Comparison of ENCODE assay signal across 8 mouse cellular contexts in genomic region chrX:20658891-20659406, GRCm38 (mm10). TPM values are rescaled to one million over a fixed set of nuclear protein-coding genes. Genes with fewer than 3 reads are reported as not detected.
DNase-seq lines count a peak whose midpoint lies in the region; ATAC-seq and TF ChIP-seq lines count a peak whose summit lies in the region.

No protein-coding gene starts in this region.

- no peak for DNase-seq in gastrocnemius, adult 2 months
- DNase-seq in gastrocnemius, postnatal 14 days, result no peak
- peak; percentile 54 for DNase-seq in R1 (ENCODE audit: low read depth, low spot score)
- DNase-seq in forebrain, postnatal 0 days, result no peak
- DNase-seq in right cerebral cortex, postnatal 14 days, result no peak
- no peak for DNase-seq in urinary bladder, postnatal 25 days (ENCODE audit: low spot score)

- peak overlapping the region; percentile 71 for H3K4me2 ChIP-seq in forebrain, postnatal 0 days (ENCODE audit: low read depth)
- H3K4me2 ChIP-seq in kidney, embryonic 16.5 days (replicated peaks; ENCODE audit: low read depth, low read length), result peak overlapping the region; percentile 78
- H3K4me2 ChIP-seq in midbrain, embryonic 12.5 days (replicated peaks), result peak overlapping the region; percentile 61

- peak overlapping the region; percentile 85 for H3K27ac ChIP-seq in gastrocnemius, adult 2 months
- no peak overlapping the region for H3K27ac ChIP-seq in forebrain, postnatal 0 days (ENCODE audit: low read depth, low read length)
- peak overlapping the region; percentile 62; the same call in 1 of the 2 replicates for H3K27ac ChIP-seq in kidney, embryonic 16.5 days (ENCODE audit: low read length)
- H3K27ac ChIP-seq in midbrain, embryonic 12.5 days (replicated peaks), result no peak overlapping the region

- H3K9me3 ChIP-seq in forebrain, postnatal 0 days (ENCODE audit: low read length), result no peaks in the 10 kb centered on the region
- H3K9me3 ChIP-seq in kidney, embryonic 16.5 days (ENCODE audit: low read length), result no peaks in the 10 kb centered on the region
- H3K9me3 ChIP-seq in midbrain, embryonic 12.5 days, result no peaks in the 10 kb centered on the region

- H3K4me1 ChIP-seq in forebrain, postnatal 0 days (ENCODE audit: insufficient read depth), result no peaks in the 10 kb centered on the region
- H3K4me1 ChIP-seq in kidney, embryonic 16.5 days (ENCODE audit: insufficient read depth, low read length), result 0 out of 2 replicates have a peak, but pooled peaks cover under 1% of the 10 kb centered on the region
- 0 out of 2 replicates have a peak, but pooled peaks cover 4% of the 10 kb centered on the region for H3K4me1 ChIP-seq in midbrain, embryonic 12.5 days

- no peak for ATAC-seq in forebrain, postnatal 0 days
- ATAC-seq in kidney, embryonic 16.5 days (ENCODE audit: low FRiP score, low TSS enrichment), result peak; percentile 37; the same call in 1 of the 2 replicates
- ATAC-seq in midbrain, embryonic 12.5 days (ENCODE audit: low FRiP score, low read depth), result no peak

- intact Hi-C loops in gastrocnemius, adult 2 months (cut with DNase I), result no loop called here
- intact Hi-C loops in gastrocnemius, postnatal 14 days (cut with DNase I; ENCODE audit: low total_unique reads), result no loop called here

- 27% methylated on average over 24 of the region's 24 CpGs for WGBS in forebrain, postnatal 0 days
- WGBS in kidney, embryonic 16.5 days, result 24% methylated on average over 24 of the region's 24 CpGs
- 22% methylated on average over 24 of the region's 24 CpGs for WGBS in midbrain, embryonic 12.5 days

- no peaks in the 10 kb centered on the region for H3K36me3 ChIP-seq in forebrain, postnatal 0 days (ENCODE audit: insufficient read depth)
- no peaks in the 10 kb centered on the region for H3K36me3 ChIP-seq in kidney, embryonic 16.5 days (ENCODE audit: insufficient read depth, low read length)
- no peaks in the 10 kb centered on the region for H3K36me3 ChIP-seq in midbrain, embryonic 12.5 days

- no peak for TF ChIP-seq CTCF in gastrocnemius, adult 2 months (IDR thresholded peaks at IDR 0.05)
- no peak for TF ChIP-seq CTCF in forebrain, postnatal 0 days (IDR thresholded peaks at IDR 0.05; ENCODE audit: low read depth)

- no peaks in the 10 kb centered on the region for H3K27me3 ChIP-seq in forebrain, postnatal 0 days (ENCODE audit: insufficient read depth, low read length)
- H3K27me3 ChIP-seq in kidney, embryonic 16.5 days (ENCODE audit: insufficient read depth, low read length), result no peaks in the 10 kb centered on the region
- H3K27me3 ChIP-seq in midbrain, embryonic 12.5 days, result no peaks in the 10 kb centered on the region

- no peak overlapping the region for H3K9ac ChIP-seq in forebrain, postnatal 0 days
- H3K9ac ChIP-seq in kidney, embryonic 16.5 days (replicated peaks; ENCODE audit: low read length), result peak overlapping the region; percentile 65
- H3K9ac ChIP-seq in midbrain, embryonic 12.5 days (replicated peaks), result peak overlapping the region; percentile 37; the same call in 1 of the 2 replicates

- peak overlapping the region; percentile 73 for H3K4me3 ChIP-seq in gastrocnemius, adult 2 months
- H3K4me3 ChIP-seq in forebrain, postnatal 0 days (ENCODE audit: low read depth, low read length), result peak overlapping the region; percentile 42
- H3K4me3 ChIP-seq in kidney, embryonic 16.5 days (ENCODE audit: low read length), result peak overlapping the region; percentile 58
- peak overlapping the region; percentile 46 for H3K4me3 ChIP-seq in midbrain, embryonic 12.5 days

RNA-seq across cellular contexts. Expression of gene Uba1, which starts 0.8 kb away (rescaled TPM):
- total RNA-seq in gastrocnemius, adult 2 months (2021), result 100 to 1,000 TPM; 135 to 149 TPM
- 100 to 1,000 TPM; 154 to 161 TPM for total RNA-seq in gastrocnemius, postnatal 14 days (2021)
- total RNA-seq in forebrain, postnatal 0 days (2014; rRNA removed), result 489 and 559 TPM in 2 replicates
- polyA plus RNA-seq in forebrain, postnatal 0 days (2015; fragmentation: Nextera tagmentation; extraction: Ambion mirVana), result 278 and 300 TPM in 2 replicates
- polyA plus RNA-seq in kidney, embryonic 16.5 days (2015; fragmentation: Nextera tagmentation; extraction: Ambion mirVana), result 231 and 236 TPM in 2 replicates
- polyA plus RNA-seq in midbrain, embryonic 12.5 days (2016; fragmentation: Nextera tagmentation; extraction: Ambion mirVana), result 372 and 374 TPM in 2 replicates

RNA-seq across cellular contexts. Expression of gene Cdk16, which starts 28.8 kb away (rescaled TPM):
- 100 to 1,000 TPM; 119 to 130 TPM for total RNA-seq in gastrocnemius, adult 2 months (2021)
- 100 to 1,000 TPM; 122 TPM for total RNA-seq in gastrocnemius, postnatal 14 days (2021)
- total RNA-seq in forebrain, postnatal 0 days (2014; rRNA removed), result 160 and 194 TPM in 2 replicates
- polyA plus RNA-seq in forebrain, postnatal 0 days (2015; fragmentation: Nextera tagmentation; extraction: Ambion mirVana), result 149 and 160 TPM in 2 replicates
- 101 and 110 TPM in 2 replicates for polyA plus RNA-seq in kidney, embryonic 16.5 days (2015; fragmentation: Nextera tagmentation; extraction: Ambion mirVana)
- 136 and 150 TPM in 2 replicates for polyA plus RNA-seq in midbrain, embryonic 12.5 days (2016; fragmentation: Nextera tagmentation; extraction: Ambion mirVana)

RNA-seq across cellular contexts. Expression of gene Ndufb11, which starts 41.5 kb away (rescaled TPM):
- 100 to 1,000 TPM; 399 to 541 TPM for total RNA-seq in gastrocnemius, adult 2 months (2021)
- 100 to 1,000 TPM; 322 to 386 TPM for total RNA-seq in gastrocnemius, postnatal 14 days (2021)
- 104 and 146 TPM in 2 replicates for total RNA-seq in forebrain, postnatal 0 days (2014; rRNA removed)
- 263 and 328 TPM in 2 replicates for polyA plus RNA-seq in forebrain, postnatal 0 days (2015; fragmentation: Nextera tagmentation; extraction: Ambion mirVana)
- polyA plus RNA-seq in kidney, embryonic 16.5 days (2015; fragmentation: Nextera tagmentation; extraction: Ambion mirVana), result 238 and 255 TPM in 2 replicates
- 193 and 195 TPM in 2 replicates for polyA plus RNA-seq in midbrain, embryonic 12.5 days (2016; fragmentation: Nextera tagmentation; extraction: Ambion mirVana)

RNA-seq across cellular contexts. Expression of gene Rbm10, which starts 41.6 kb away (rescaled TPM):
- 10 to 100 TPM in 1 of 2 experiments, 1 to 10 TPM in 1; 9.8 to 11.1 TPM for total RNA-seq in gastrocnemius, adult 2 months (2021)
- 10 to 100 TPM; 13.4 to 14.3 TPM for total RNA-seq in gastrocnemius, postnatal 14 days (2021)
- total RNA-seq in forebrain, postnatal 0 days (2014; rRNA removed), result 48.9 and 53.9 TPM in 2 replicates
- 30.6 and 32.3 TPM in 2 replicates for polyA plus RNA-seq in forebrain, postnatal 0 days (2015; fragmentation: Nextera tagmentation; extraction: Ambion mirVana)
- 80.9 and 82.4 TPM in 2 replicates for polyA plus RNA-seq in kidney, embryonic 16.5 days (2015; fragmentation: Nextera tagmentation; extraction: Ambion mirVana)
- 80.8 and 83.9 TPM in 2 replicates for polyA plus RNA-seq in midbrain, embryonic 12.5 days (2016; fragmentation: Nextera tagmentation; extraction: Ambion mirVana)

RNA-seq across cellular contexts. Expression of gene Usp11, which starts 44.8 kb away (rescaled TPM):
- total RNA-seq in gastrocnemius, adult 2 months (2021), result 1 to 10 TPM; 1.2 to 2.8 TPM
- total RNA-seq in gastrocnemius, postnatal 14 days (2021), result 1 to 10 TPM; 3.1 to 3.4 TPM
- total RNA-seq in forebrain, postnatal 0 days (2014; rRNA removed), result 73.7 and 101 TPM in 2 replicates
- polyA plus RNA-seq in forebrain, postnatal 0 days (2015; fragmentation: Nextera tagmentation; extraction: Ambion mirVana), result 47.6 and 63.8 TPM in 2 replicates
- 50.8 and 53.1 TPM in 2 replicates for polyA plus RNA-seq in kidney, embryonic 16.5 days (2015; fragmentation: Nextera tagmentation; extraction: Ambion mirVana)
- 85.7 and 86.4 TPM in 2 replicates for polyA plus RNA-seq in midbrain, embryonic 12.5 days (2016; fragmentation: Nextera tagmentation; extraction: Ambion mirVana)

Comparison
In these comparisons a context has a peak if more than half of its experiments do, and no peak if none do; other contexts are left out.
1. H3K27ac ChIP-seq: peak in gastrocnemius, adult 2 months (single experiment) and kidney, embryonic 16.5 days (single experiment); none in forebrain, postnatal 0 days (single experiment) and midbrain, embryonic 12.5 days (single experiment).
2. Peak in every context shown above with its lines, with median percentiles within 50 percentile points of each other: H3K4me3 ChIP-seq and H3K4me2 ChIP-seq.